Mouse (Mus musculus): Measurements from ENCODE around the gene Tldc2. TPM values are rescaled to one million over a fixed set of nuclear protein-coding genes. Genes with fewer than 3 reads are reported as not detected.

The Tldc2 gene
- polyA plus RNA-seq, 1 experiment from 2014 or later: not detected

GRCm38 (mm10) chr2:157138808-157139207 is 52.0 kb downstream of the Tldc2 start:
- Histone ChIP-seq H3K4me2 (no peak overlapping the region), H3K9me3 (peaks cover 10% of the 10 kb centered on the region), H3K4me3 (no peak overlapping the region), H3K27me3 (no peaks in the 10 kb centered on the region), H3K9ac (no peak overlapping the region), H3K4me1 (peaks cover 5% of the 10 kb centered on the region), H3K36me3 (no peaks in the 10 kb centered on the region), H3K27ac (no peak overlapping the region)
- WGBS: 82% methylated on average over 5 of the region's 5 CpGs
- no peak for ATAC-seq (ENCODE audit: insufficient number of reproducible peaks, insufficient read depth, low FRiP score, low TSS enrichment, low read depth)

GRCm38 (mm10) chr2:157139251-157139802 is 52.5 kb downstream of the Tldc2 start:
- H3K4me2 ChIP-seq: no peak overlapping the region
- H3K9ac ChIP-seq: no peak overlapping the region
- peaks cover under 1% of the 10 kb centered on the region; the same call in 1 of the 2 replicates for H3K4me1 ChIP-seq
- no peak overlapping the region for H3K27ac ChIP-seq
- no peak overlapping the region for H3K4me3 ChIP-seq
- H3K27me3 ChIP-seq: no peaks in the 10 kb centered on the region
- H3K36me3 ChIP-seq: no peaks in the 10 kb centered on the region
- ATAC-seq (ENCODE audit: insufficient number of reproducible peaks, insufficient read depth, low FRiP score, low TSS enrichment, low read depth): no peak
- WGBS: 91% methylated on average over 5 of the region's 5 CpGs
- peaks cover 10% of the 10 kb centered on the region for H3K9me3 ChIP-seq

GRCm38 (mm10) chr2:157141962-157142361 is 55.1 kb downstream of the Tldc2 start:
- no peak overlapping the region for H3K4me3 ChIP-seq
- H3K9ac ChIP-seq: no peak overlapping the region
- ATAC-seq (ENCODE audit: insufficient number of reproducible peaks, insufficient read depth, low FRiP score, low TSS enrichment, low read depth): no peak
- H3K27me3 ChIP-seq: no peaks in the 10 kb centered on the region
- 84% methylated on average over 4 of the region's 4 CpGs for WGBS
- H3K27ac ChIP-seq: no peak overlapping the region
- H3K4me1 ChIP-seq: no peaks in the 10 kb centered on the region
- H3K9me3 ChIP-seq: peaks cover 10% of the 10 kb centered on the region
- peaks cover 16% of the 10 kb centered on the region for H3K36me3 ChIP-seq
- no peak overlapping the region for H3K4me2 ChIP-seq

GRCm38 (mm10) chr2:157144132-157144531 is 57.3 kb downstream of the Tldc2 start:
- WGBS: 67% methylated on average over 5 of the region's 5 CpGs
- no peaks in the 10 kb centered on the region for H3K27me3 ChIP-seq
- H3K36me3 ChIP-seq: peaks cover 31% of the 10 kb centered on the region
- peaks cover 10% of the 10 kb centered on the region for H3K9me3 ChIP-seq
- no peaks in the 10 kb centered on the region for H3K4me1 ChIP-seq
- no peak overlapping the region for H3K4me2 ChIP-seq
- H3K9ac ChIP-seq: no peak overlapping the region
- no peak for ATAC-seq (ENCODE audit: insufficient number of reproducible peaks, insufficient read depth, low FRiP score, low TSS enrichment, low read depth)
- H3K27ac ChIP-seq: no peak overlapping the region
- no peak overlapping the region for H3K4me3 ChIP-seq

- Histone ChIP-seq H3K9me3 (peaks cover 2% of the 10 kb centered on the region), H3K4me2 (no peak overlapping the region), H3K4me1 (no peaks in the 10 kb centered on the region), H3K9ac (no peak overlapping the region), H3K27me3 (no peaks in the 10 kb centered on the region), H3K36me3 (peaks cover 42% of the 10 kb centered on the region), H3K4me3 (no peak overlapping the region), H3K27ac (no peak overlapping the region)
- ATAC-seq (ENCODE audit: insufficient number of reproducible peaks, insufficient read depth, low FRiP score, low TSS enrichment, low read depth): no peak
- 74% methylated on average over 1 of the region's 1 CpGs for WGBS
Observed at GRCm38 (mm10) chr2:157145173-157145572, 58.3 kb downstream of the Tldc2 start.

Other genes with a start within 250 kb of the Tldc2 start
- gene Tgif2, start 247.0 kb upstream of the Tldc2 start, polyA plus RNA-seq (2015; fragmentation: Nextera tagmentation; extraction: Ambion mirVana): 69.6 and 72.6 TPM in 2 replicates
- gene 4930518I15Rik, start 229.1 kb upstream of the Tldc2 start, polyA plus RNA-seq (2015; fragmentation: Nextera tagmentation; extraction: Ambion mirVana): 13.5 and 14.6 TPM in 2 replicates
- gene Rab5if, start 223.9 kb upstream of the Tldc2 start, polyA plus RNA-seq (2015; fragmentation: Nextera tagmentation; extraction: Ambion mirVana): 158 and 164 TPM in 2 replicates
- gene Sla2, start 199.9 kb upstream of the Tldc2 start, polyA plus RNA-seq (2015; fragmentation: Nextera tagmentation; extraction: Ambion mirVana): 0.38 and 0.62 TPM in 2 replicates
- 51.0 and 55.6 TPM in 2 replicates for gene Ndrg3, start 95.0 kb upstream of the Tldc2 start, polyA plus RNA-seq (2015; fragmentation: Nextera tagmentation; extraction: Ambion mirVana)
- gene Dsn1, start 79.9 kb upstream of the Tldc2 start, polyA plus RNA-seq (2015; fragmentation: Nextera tagmentation; extraction: Ambion mirVana): 39.4 and 40.1 TPM in 2 replicates
- 4.6 and 7.1 TPM in 2 replicates for gene Soga1, start 7.8 kb upstream of the Tldc2 start, polyA plus RNA-seq (2015; fragmentation: Nextera tagmentation; extraction: Ambion mirVana)
- 22.7 and 29.3 TPM in 2 replicates for gene Samhd1, start 48.2 kb downstream of the Tldc2 start, polyA plus RNA-seq (2015; fragmentation: Nextera tagmentation; extraction: Ambion mirVana)
- 23.7 and 26.4 TPM in 2 replicates for gene Rbl1, start 117.5 kb downstream of the Tldc2 start, polyA plus RNA-seq (2015; fragmentation: Nextera tagmentation; extraction: Ambion mirVana)
- 275 and 283 TPM in 2 replicates for gene Rpn2, start 192.0 kb downstream of the Tldc2 start, polyA plus RNA-seq (2015; fragmentation: Nextera tagmentation; extraction: Ambion mirVana)
- 0.47 and 0.69 TPM in 2 replicates for gene Mroh8, start 192.5 kb downstream of the Tldc2 start, polyA plus RNA-seq (2015; fragmentation: Nextera tagmentation; extraction: Ambion mirVana)